Mouse (Mus musculus): Measurements from ENCODE around the gene Rhoa.
"Not testable (repeated sequence)": the region's sequence is repeated elsewhere in the genome, so short reads cannot be mapped to it uniquely, and the experiment has no call there.

Rhoa gene

DNA sequence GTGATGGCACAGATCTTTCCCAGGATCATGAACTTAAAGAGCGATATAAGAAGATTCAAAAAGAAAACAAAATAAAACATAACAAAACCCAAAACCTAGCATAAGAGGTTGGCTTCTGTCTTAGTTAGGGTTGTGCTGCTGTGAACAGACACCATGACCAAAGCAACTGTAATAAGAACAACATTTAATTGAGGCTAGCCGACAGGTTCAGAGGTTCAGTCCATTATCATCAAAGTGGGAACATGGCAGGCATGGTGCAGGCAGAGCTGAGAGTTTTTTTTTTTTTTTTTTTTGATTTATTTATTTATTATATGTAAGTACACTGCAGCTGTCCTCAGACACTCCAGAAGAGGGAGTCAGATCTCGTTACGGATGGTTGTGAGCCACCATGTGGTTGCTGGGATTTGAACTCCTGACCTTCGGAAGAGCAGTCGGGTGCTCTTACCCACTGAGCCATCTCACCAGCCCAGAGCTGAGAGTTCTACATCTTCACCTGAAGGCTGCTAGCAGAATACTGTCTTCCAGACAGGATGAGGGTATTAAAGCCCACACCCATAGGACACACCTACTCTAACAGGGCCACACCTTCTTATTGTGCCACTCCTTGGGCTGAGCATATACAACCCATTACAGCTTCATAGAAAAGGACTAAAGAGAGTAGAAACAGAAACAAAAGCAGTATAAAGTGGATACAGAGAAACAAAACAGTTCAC is 18.2 kb upstream of the Rhoa start:
- in situ Hi-C loops (cut with MboI; ENCODE audit: low sequenced_read_pairs), result not testable (repeated sequence)

DNA sequence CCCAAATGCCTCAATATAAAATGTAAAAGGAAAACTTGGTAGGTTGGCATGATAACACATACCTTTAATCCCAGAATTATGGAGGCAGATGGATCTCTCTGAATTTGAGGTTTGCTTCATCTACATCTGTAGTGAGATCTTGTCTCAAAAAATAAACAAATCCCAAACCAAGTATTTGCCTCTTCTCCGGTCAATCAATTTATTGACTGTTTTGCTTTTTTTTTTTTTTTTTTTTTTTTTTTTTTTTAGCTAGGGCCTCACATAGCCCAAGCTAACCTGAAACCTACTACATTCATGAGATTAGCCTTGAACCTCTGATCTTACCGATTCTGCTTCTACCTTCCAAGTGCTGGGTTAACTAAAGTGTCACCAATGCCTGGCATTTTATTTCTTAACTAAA is 16.6 kb upstream of the Rhoa start:
- in situ Hi-C loops (cut with MboI; ENCODE audit: low sequenced_read_pairs), result no loop called here

DNA sequence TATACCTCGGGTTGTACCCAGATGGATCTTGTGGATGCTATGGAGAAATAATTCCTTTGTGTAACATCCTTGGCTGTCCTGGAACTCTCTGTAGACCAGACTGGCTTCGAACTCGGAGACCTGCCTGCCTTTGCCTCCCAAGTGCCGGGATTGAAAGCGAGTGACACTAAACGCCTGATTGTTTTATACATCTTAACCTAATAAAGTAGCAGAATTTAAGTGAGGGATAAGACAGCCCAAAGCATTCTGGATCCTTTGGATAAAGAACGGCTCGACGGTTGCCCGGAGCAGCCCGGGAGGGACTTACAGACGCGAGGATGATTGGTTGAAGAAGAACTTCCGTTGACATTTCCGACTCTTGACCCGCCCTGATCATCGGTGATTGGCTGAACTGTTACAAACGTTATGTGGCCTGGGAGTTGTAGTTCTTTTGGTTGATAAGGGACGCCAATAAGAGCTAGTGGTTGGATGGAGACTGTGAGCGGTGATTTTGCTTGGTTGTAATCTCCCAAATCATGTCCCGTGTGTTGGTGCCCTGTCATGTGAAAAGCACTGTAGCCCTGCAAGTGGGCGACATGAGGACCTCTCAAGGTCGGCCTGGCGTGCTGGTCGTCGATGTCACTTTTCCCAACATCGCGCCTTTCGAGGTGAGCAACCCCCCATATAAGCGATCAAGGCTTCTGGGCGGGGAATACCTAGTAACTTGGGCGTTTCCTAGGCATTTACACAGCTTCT is 15.7 kb upstream of the Rhoa start, which contains the start of gene Nicn1:
Gene Nicn1 (plus strand): TSS at position 414 of the 735 bp plus-strand sequence.
- in situ Hi-C loops (cut with MboI; ENCODE audit: low sequenced_read_pairs), result no loop called here

- in situ Hi-C loops (cut with MboI; ENCODE audit: low sequenced_read_pairs), result no loop called here
Observed at GRCm38 (mm10) chr9:108290773-108291172, 15.2 kb upstream of the Rhoa start.

- in situ Hi-C loops (cut with MboI; ENCODE audit: low sequenced_read_pairs), result no loop called here
Observed at GRCm38 (mm10) chr9:108296453-108297355, 9.2 kb upstream of the Rhoa start, which contains the start of gene Amt. Gene Amt (plus strand): TSS chr9:108296853.

DNA sequence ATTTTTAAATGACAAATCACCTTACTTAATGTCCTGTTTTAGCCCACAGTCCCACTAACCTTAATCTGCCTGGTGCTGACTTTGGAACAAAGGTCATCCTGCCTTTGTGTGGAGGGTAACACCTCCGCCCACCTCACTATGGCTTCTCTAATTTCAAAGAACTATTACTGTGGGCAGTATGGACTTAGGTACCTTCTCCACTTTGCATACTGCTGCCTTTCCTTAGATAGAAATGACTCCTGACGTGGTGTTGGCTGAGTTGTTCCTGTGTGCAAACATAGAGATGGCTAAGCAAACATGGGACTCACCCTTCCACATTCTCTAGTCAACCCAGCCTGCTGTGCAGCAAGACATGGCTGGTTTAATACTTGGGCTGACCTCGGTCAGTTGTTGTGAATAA is 4.1 kb upstream of the Rhoa start:
- in situ Hi-C loops (cut with MboI; ENCODE audit: low sequenced_read_pairs), result no loop called here

GRCm38 (mm10) chr9:108304716-108305115 is 1.2 kb upstream of the Rhoa start:
- in situ Hi-C loops (cut with MboI; ENCODE audit: low sequenced_read_pairs), result no loop called here

DNA sequence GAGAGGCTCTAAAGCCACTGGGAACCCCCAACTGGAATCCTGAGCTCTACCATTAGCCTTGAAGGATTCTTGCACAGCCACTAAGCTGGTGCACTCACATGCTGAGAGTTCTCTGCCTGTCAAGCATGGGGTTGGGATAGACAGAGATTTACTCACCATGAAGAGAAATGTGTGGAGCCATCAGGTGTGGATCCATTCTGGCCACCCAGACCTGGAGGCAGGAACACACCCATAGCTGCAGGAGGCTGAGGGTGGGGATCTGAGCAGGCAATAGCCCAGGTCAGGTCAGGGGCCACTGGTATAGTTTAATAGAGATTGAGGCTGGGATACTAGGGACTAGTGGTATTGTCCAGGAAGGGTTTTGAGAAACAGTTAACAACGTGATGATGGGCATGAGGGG is 759 bp upstream of the Rhoa start:
- in situ Hi-C loops (cut with MboI; ENCODE audit: low sequenced_read_pairs), result no loop called here

- in situ Hi-C loops (cut with MboI; ENCODE audit: low sequenced_read_pairs), result no loop called here
Observed at GRCm38 (mm10) chr9:108306571-108306980, 647 bp downstream of the Rhoa start.

GRCm38 (mm10) chr9:108307021-108307807 is 1.3 kb downstream of the Rhoa start:
- in situ Hi-C loops (cut with MboI; ENCODE audit: low sequenced_read_pairs), result no loop called here

- in situ Hi-C loops (cut with MboI; ENCODE audit: low sequenced_read_pairs), result no loop called here
Observed at GRCm38 (mm10) chr9:108308141-108308540, 2.2 kb downstream of the Rhoa start.

DNA sequence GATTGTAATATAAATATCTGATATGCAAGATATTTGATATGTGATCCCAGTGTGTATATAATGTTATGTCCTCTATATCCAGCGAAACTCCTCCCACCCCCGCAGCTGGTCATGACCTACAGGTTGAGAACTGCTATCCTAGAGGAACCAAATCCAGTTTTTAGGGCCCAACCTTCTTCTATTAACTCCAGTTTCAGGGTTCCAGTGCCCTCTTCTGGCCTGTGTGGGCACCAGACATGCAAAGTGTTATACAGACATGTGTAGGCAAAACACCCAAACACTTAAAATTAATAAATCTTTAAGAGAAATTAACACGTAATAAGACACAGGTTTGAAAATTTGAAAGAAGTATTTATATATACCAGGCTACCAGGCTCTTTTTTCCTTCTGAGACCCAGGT is 11.6 kb downstream of the Rhoa start:
- in situ Hi-C loops (cut with MboI; ENCODE audit: low sequenced_read_pairs), result no loop called here

GRCm38 (mm10) chr9:108318462-108318861 is 12.5 kb downstream of the Rhoa start:
- in situ Hi-C loops (cut with MboI; ENCODE audit: low sequenced_read_pairs), result no loop called here

GRCm38 (mm10) chr9:108322054-108322453 is 16.1 kb downstream of the Rhoa start:
- in situ Hi-C loops (cut with MboI; ENCODE audit: low sequenced_read_pairs), result not testable (repeated sequence)

DNA sequence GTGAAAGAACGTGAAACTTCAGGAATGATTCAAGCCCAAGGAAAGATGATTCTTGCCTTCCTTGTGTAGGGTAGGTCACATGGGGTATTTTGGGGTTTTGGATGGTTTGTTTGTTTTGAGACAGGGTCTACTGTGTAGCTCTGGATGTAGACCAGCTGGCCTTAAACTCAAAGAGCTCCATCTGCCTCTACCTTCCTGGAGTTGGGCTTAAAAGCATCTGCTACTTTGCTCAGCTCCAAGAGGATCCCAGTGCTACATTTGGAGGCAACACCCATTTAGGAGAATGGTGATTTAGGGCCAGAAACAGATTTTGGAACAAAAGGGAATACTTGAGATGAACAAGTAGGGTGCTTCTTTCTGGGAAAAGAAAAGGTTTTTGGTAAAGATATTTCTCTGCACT is 18.9 kb downstream of the Rhoa start:
- in situ Hi-C loops (cut with MboI; ENCODE audit: low sequenced_read_pairs), result no loop called here

GRCm38 (mm10) chr9:108325811-108326210 is 19.9 kb downstream of the Rhoa start:
- in situ Hi-C loops (cut with MboI; ENCODE audit: low sequenced_read_pairs), result no loop called here

- in situ Hi-C loops (cut with MboI; ENCODE audit: low sequenced_read_pairs), result no loop called here
Observed at GRCm38 (mm10) chr9:108337848-108338550, 32.1 kb downstream of the Rhoa start.

DNA sequence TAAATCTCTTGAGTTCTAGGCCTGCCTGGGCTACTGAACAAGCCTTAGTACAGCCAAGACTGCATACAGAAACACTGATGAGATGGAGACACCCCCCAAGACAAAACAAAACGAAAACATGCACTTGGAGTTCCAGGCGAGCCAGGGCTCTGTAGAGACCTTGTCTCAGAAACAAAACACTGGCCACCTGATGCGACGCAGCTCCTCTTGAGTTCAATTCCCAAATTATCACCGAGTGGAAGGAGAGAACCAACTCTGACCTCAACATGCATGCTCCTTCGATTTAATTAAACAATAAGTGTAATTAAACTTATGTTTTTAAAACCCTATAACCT is 32.6 kb downstream of the Rhoa start:
- in situ Hi-C loops (cut with MboI; ENCODE audit: low sequenced_read_pairs), result no loop called here

DNA sequence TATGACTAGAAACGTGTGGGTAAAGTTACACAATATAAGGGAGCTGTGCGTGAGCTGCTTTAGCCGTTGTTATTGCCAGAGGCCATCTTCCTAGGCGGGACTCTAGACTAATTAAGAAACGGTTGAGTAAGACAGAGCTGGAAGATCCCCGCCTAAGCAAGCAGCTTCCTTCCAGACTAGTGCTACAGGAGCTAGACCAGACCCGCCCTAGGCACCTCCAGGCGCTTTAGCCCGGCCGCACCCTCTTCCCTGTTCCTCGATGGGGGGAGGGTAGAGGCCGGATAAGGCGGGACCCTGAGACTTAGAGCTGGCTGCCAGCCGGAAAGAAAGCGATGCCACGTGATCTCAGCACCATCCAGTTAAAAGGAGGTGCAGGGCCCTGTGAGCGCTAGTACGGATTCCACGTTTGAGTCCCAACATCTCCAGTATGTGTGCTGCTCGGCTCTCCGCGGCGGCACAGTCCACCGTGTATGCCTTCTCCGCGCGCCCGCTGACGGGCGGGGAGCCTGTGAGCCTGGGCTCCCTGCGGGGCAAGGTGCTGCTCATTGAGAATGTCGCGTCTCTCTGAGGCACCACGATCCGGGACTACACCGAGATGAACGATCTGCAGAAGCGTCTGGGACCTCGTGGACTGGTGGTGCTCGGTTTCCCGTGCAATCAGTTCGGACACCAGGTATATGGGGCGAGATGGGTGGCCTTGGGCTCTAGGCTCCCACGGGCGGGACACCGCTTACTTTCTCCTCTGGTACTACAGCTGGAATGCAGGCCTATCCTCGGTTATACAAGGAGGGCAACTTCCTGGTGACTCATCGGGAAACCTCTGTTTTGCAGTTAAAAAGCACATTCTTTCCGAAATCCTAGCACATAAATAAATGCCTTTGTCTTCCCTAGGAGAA is 33.2 kb downstream of the Rhoa start, which contains the start of gene Gpx1:
Gene Gpx1 (plus strand): TSS at position 18 of the 896 bp plus-strand sequence.
- in situ Hi-C loops (cut with MboI; ENCODE audit: low sequenced_read_pairs), result no loop called here
